Mouse (Mus musculus) CD4-positive, CD25-positive, alpha-beta regulatory T cell, adult 2 months (primary cell): ENCODE results near the gene Celf2.

Source experiments
- DNase-seq: peaks from one replicate; pipeline ENCODE4 v3.0.0-alpha.2; 2012; ENCODE audit warnings: low read depth, low spot score

Celf2 gene

GRCm38 (mm10) chr2:6923738-6924474 is 585.5 kb downstream of the Celf2 start:
- DNase-seq: no peak

DNA sequence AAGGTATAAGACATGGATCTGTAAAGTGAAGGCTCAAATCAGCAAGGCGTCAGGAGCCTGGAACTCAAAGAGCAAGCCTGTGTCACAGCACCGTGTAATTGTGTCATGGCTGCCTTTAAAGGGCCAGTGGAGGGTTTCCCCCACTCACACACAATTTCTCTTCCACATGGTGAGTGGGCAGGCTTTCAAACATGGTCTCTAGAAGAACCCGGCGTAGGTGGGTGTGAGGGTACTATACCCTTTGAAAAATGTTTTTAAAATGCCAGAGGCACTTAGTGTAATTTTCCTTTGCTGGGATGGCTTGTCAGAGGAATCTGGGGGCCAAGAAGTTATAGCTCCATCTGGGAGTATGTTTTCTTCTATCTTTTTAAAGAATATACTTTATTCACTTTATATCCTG is 594.0 kb downstream of the Celf2 start:
- no peak for DNase-seq

GRCm38 (mm10) chr2:6913315-6913714 is 596.0 kb downstream of the Celf2 start:
- no peak for DNase-seq

- DNase-seq: no peak
Measured at GRCm38 (mm10) chr2:6911932-6912331, 597.4 kb downstream of the Celf2 start.

DNA sequence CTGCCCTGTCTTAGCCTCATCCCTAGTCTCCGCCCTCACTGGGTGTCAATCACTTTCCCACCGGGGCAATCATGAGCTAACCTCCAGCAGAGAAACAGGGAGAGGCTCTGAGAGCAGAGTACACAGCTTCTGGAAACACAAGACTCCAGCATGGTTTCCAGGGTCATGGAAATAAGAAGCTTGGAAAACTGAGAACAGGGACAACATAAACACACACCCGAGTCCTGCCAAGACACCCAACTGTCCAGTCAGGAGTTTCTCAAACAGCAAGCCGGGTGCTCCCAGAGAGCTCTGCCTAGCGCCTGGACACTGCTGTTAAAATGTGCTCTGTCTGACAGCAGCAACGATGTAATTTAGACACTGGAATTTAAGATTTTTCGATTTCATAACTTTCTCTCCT is 599.4 kb downstream of the Celf2 start:
- DNase-seq: no peak

- no peak for DNase-seq
Measured at GRCm38 (mm10) chr2:6904411-6904810, 605.0 kb downstream of the Celf2 start.

GRCm38 (mm10) chr2:6903251-6903763 is 606.1 kb downstream of the Celf2 start:
- DNase-seq: no peak

DNA sequence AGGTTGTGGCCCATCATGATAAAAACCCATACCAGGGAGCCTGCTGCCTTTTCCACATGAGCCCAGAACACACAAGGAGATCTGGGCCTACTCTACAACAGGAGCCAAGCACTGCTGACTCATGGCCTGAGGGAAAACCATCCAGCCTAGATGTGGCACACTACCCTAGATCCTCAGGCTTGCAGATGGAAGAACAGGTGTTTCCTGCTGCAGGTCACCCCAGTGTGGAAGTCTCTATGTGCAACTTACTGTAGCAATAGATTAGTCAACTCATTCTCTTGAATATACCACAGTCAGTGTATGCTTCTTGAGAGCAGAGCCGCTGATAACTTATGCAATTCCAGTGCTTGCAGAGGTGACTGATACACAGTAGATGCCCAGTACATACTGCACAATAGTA is 612.5 kb downstream of the Celf2 start:
- DNase-seq: no peak

DNA sequence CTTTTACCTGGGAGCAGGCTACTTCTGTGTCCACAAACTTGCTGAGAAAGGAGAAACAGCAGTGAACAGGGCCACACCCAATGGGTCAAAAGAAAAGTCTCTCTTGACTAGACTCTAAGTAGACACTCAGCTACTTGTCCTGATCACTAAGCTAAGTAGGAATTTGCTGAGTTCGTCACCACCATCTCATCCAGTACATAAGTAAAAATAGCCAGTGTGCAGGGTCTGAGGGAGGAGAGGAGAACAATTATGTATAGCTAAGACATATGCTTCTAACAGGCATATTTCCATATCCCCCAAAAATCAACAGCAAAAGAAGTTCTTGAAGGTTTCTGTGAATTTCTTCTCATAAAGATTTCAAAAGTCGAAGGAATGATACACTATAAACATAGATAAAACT is 615.8 kb downstream of the Celf2 start:
- no peak for DNase-seq

DNA sequence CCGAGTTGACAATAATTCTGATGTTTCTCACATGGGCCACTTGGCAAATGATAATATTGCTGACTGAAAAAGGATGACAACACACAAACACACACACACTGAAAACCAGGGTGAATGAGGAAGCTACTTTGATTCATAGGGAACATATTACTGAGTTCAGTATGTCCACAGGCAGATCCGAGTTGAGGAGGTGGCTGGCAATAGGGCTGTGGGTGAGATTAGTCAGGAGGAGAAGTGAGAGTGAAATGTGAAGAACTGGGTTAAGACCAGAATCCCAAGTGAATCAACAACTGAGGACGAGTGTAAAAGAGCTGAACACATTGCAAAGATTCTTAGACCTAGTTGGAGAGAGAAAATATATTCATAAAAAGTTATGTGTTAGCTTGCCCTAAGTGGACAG is 616.3 kb downstream of the Celf2 start:
- no peak for DNase-seq

DNA sequence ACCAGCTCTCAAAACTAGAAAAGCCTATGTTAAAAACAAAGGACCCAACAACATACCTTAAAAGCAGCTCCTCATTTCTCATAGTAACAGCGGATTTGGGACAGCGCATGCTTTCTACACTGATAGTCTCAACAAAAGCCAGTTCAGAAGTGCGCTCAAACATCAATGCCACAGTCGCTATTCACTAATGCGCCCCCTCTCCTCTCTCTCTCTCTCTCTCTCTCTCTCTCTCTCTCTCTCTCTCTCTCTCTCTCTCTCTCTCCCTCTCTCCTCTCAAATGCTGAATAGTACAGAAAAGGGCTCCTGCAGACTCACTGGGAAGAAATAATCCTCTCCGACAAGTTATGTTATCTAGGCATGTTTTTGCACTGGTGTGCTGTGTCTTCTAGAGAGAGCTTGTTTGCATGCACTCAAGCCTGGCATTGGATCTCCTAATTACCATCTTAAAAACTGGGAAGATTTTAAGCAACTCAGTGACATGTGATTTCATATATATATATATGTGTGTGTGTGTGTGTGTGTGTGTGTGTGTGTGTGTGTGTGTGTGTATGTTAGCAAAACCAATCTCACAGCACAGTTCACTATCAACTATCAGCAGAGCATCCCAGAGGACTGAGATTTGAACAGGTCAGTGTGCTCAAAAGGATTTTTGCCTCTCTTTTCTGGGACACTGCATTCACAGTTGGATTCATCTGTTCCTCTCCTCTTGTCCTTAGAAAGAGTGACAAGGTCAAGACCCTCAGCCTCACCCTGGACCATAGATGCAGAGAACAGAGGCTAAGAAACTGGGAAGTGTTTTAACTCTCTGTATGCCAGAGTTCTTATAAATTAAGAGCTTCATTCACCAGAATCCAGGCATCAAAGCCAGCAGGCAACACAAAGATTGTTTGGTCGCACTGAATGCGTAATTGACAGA is 624.3 kb downstream of the Celf2 start:
- no peak for DNase-seq

DNA sequence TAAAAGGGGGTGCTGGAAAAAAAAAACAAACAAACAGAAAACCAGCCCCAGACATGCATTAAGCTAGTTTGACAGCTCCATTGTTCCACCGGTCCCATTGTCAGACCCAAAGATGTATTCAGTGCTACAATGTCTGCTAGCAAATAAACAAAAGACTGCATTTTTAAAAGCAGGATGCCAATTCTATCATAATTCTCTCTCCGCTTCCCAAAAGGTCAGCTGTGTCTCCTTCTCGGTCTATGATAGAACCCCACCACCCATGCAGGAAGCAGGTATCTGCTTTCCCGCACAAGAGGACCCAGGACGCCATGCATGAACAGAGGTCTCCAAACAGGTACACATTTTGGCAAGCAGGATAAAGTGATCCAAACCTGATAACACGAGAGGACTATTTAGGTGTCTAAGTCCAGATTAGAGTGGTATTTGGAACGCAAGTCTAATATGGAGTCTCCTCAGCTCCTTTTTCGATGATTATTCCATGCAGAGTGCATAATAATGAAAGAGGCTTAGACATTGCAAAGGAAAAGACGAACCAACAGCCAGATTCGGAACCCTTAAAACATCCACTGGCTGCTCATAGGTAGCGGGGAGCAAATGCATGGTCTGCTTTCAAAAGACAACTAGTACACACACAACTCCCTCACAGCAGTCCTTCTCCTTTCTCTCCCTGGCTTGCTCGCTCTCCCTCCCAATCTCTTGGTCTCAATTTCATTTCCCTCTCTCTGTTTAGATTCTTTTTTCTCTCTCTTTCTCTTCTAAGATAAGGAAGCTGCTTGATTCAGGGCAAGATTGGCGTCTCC is 625.2 kb downstream of the Celf2 start:
- DNase-seq: no peak

- DNase-seq: no peak
Measured at GRCm38 (mm10) chr2:6882236-6882885, 627.0 kb downstream of the Celf2 start.

- DNase-seq: no peak
Measured at GRCm38 (mm10) chr2:6880941-6881575, 628.3 kb downstream of the Celf2 start.

DNA sequence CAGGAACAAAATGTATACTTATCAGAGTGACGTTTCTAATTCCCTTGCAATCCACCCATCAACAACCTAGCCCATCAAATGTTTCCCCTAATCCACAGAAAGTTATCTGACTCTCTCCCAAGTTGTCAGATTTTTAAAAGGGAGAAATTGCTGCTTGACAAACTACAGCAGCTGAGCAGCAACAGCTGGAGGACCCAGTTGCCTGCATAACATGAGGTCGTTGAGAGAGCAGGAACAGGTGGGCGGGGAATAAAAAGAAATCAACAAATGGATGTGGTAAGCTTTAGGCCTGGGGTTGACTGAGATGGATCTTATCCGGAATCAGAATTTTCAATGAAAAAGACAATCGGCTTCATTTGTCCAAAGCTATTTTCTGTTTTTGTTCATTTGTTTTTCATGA is 632.3 kb downstream of the Celf2 start:
- DNase-seq: no peak

DNA sequence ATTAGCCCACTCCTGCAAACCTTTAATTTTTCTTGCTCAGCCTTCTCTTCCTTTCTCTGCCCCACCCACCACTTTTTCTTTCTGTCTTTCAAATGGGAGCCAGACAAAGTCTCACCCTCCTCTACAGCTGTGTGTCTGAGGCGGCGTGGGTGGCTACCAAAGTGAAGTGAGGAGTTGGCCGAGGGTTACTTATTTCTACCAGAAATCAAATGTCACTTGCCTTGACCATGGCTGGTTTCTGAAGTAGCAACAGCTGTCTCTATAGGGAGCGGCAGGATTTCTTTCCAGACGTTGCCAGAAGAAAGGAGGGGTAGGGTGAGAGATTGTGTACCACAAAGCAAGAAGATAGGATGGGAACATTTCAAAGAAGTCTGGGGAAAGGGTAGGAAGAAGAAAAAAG is 632.8 kb downstream of the Celf2 start:
- DNase-seq: no peak

DNA sequence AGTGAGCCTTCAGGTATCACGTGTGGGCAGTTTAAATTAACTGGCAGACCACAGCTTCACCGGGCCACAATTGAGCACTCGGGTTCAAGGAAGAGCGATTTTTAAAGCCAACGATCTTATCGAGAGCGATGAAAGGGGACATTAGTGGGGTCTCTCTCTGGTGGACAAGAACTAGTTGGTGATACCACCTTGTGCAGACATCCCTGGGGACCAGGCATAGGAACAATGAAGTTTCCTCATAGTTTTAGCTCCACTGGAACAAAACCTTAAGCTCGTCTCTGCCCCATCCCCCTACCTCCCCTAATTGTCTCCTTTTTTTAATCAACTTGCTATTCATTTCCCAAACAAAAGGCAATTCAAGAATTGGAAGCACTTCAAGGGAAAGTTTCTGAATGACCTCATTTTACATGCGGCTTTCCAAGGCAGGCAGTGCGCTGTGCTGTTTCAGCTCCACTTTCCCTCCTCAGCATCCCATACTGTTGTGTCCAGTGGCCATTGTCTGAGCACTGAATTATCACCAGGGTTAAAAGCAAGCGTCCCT is 634.2 kb downstream of the Celf2 start:
- DNase-seq: no peak

DNA sequence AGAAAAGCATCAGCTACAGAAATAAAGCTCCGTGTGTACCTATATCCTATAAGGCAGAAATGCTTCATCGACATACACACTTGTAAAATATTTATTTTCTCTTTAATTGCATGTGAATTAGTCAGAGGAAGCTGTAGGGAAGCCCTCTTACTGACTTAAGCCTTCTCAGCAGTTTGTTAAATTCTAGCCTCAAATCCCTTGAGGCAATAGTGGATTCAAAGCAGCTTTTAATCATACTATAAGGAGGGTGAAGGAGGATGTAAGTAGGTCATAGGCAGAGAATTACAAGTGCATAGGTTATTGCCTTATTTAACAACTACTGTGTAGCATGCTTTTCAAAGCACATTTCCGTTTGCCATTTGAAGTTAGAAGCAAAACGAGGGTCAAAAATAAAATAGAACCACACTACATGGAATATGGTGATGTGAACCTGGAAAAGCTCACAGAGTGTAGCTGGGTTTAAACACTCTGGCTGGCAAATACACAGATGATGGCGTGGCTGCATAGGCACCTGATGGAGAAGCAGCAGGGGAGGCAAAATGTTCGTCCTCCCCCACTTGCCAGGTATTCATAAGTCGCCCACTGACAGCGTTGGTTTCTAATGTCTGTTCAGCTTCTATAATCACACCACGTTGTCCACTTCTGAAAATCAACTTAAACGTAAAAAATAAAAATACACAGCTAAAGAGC is 635.0 kb downstream of the Celf2 start:
- no peak for DNase-seq

DNA sequence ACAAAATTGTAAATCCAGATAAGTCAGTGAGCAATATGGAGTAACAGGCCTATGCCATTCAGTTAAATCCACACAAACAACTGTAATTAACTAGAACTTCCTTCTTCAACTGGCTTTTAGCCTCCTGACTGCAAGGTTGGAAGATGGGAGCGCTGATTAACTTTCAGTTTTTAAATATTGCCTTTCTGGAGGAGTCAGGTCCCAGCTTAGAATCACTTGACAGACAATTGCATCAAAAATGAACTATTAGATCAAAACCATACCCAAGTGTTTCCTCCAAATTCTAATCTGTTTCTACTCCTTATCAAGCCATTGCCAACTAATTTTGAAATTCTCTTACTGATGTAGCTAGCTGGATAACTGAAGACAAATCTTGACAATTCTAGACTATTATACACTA is 635.7 kb downstream of the Celf2 start:
- DNase-seq: no peak

DNA sequence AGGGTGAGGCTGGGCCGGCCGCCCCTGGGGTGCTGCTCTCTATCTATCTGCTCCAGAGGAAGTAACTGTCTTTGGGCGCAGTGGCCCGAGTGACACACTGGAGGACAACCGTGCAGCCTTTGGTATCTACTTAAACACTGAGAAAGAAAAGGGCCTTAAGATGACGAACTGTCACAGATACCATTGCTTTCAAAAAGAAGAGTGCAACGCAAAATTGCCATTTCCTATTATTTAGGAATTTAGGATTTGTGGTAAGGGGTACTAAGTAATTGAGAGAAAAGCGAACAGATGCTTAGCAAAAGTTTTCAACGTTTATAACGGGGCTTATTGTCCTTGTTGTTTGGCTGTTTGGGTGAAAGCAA is 636.5 kb downstream of the Celf2 start:
- DNase-seq: no peak
